Mouse (Mus musculus) liver, postnatal 0 days (tissue): ENCODE measurements around the gene 2210016L21Rik. TPM values are rescaled to one million over a fixed set of nuclear protein-coding genes. Genes with fewer than 3 reads are reported as not detected.
A peak's percentile ranks its signal among the peaks of the same experiment; 100 is the strongest.

ENCODE experiments used
- ATAC-seq: fragments of 200-750 bp; cut with Nextera tagmentation; 2 replicates; pipeline ENCODE4 v1.8.0; 2017; ENCODE audit warnings: mild to moderate bottlenecking, moderate library complexity
- DNase-seq: peaks from one replicate; pipeline ENCODE4 v3.0.0-alpha.2; 2016
- H3K27ac ChIP-seq: fragments of 300-500 bp; sonication (generic); 2 replicates; pipeline ENCODE4 v1.5.1; 2014; ENCODE audit warnings: antibody characterized with exemption, moderate library complexity, mild to moderate bottlenecking, low read depth
- H3K27me3 ChIP-seq: fragments of 300-500 bp; sonication (generic); 2 replicates; pipeline ENCODE4 v1.6.1; 2014; ENCODE audit warnings: low read length, control low read depth, mixed read lengths; ENCODE audit not compliant: insufficient read depth
- H3K36me3 ChIP-seq: fragments of 300-500 bp; sonication (generic); replicated peaks from 2 replicates; pipeline ENCODE4 v1.6.1; 2014; ENCODE audit warnings: mild to moderate bottlenecking, control low read depth, low read length, moderate library complexity, mixed read lengths; ENCODE audit not compliant: insufficient read depth
- H3K4me1 ChIP-seq: fragments of 300-500 bp; sonication (generic); 2 replicates; pipeline ENCODE4 v1.6.1; 2014; ENCODE audit warnings: antibody characterized with exemption, mild to moderate bottlenecking, control low read depth; ENCODE audit not compliant: insufficient read depth
- H3K4me2 ChIP-seq: fragments of 300-500 bp; sonication (generic); 2 replicates; pipeline ENCODE4 v1.6.1; 2014; ENCODE audit warnings: low read depth, mild to moderate bottlenecking, low read length, moderate library complexity, mixed read lengths
- H3K4me3 ChIP-seq: fragments of 300-500 bp; sonication (generic); 2 replicates; pipeline ENCODE4 v1.5.1; 2014; ENCODE audit warnings: low read depth, low read length
- H3K9ac ChIP-seq: fragments of 300-500 bp; sonication (generic); replicated peaks from 2 replicates; pipeline ENCODE4 v1.6.1; 2014; ENCODE audit warnings: mild to moderate bottlenecking, moderate library complexity
- H3K9me3 ChIP-seq: fragments of 300-500 bp; sonication (generic); 2 replicates; pipeline ENCODE4 v1.6.1; 2016; ENCODE audit warnings: mild to moderate bottlenecking, control low read depth, low read length, mixed read lengths
- CTCF ChIP-seq: sonication (generic); IDR thresholded peaks from 2 replicates; pipeline ENCODE4 v1.5.1; 2016; ENCODE audit warnings: antibody characterized with exemption, low read depth
- EP300 ChIP-seq: IDR thresholded peaks from 2 replicates; pipeline ENCODE4 v1.6.1; 2016; ENCODE audit warnings: antibody characterized with exemption, low read depth, mild to moderate bottlenecking
- WGBS: fragments of 180-500 bp; shearing (Covaris S2); extraction: QIAGEN DNeasy Blood & Tissue Kit; methylation state at CpG from one replicate; pipeline ENCODE4 v1.1.7; 2014; ENCODE audit not compliant: insufficient replicate concordance; 5-methylcytosine and 5-hydroxymethylcytosine counted together
- polyA plus RNA-seq: library from polyadenylated mRNA; unstranded; fragments of >200 nt; fragmentation: Nextera tagmentation; extraction: Ambion mirVana; gene quantifications from 2 replicates; pipeline ENCODE4 v1.2.1, GENCODE M21; 2015

Gene 2210016L21Rik
- polyA plus RNA-seq, 1 experiment from 2014 or later: 15.3 TPM

DNA sequence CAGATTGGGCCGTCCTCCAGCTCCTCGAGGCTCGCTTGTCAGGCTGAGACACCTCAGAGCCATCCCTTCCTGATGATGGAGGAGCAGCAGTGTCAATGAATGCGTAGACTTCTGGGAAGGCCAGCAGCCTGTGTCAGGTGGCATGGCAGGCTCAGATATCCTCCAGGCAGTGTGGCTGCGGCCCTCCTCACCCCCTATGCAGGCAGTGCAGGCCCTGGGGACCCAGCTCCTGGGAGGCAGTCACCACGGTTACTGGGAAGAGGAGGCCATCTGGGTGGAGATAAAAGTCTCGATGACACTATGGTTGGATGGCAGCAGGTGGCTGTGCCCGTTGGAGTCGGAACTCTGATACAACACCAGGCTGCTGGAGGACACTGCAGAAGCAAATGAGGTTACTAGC, 7.9 kb downstream of the 2210016L21Rik start:
- DNase-seq: no peak
- Histone ChIP-seq H3K4me1 (no peaks in the 10 kb centered on the region), H3K9ac (no peak overlapping the region), H3K9me3 (no peaks in the 10 kb centered on the region), H3K27ac (no peak overlapping the region), H3K4me3 (no peak overlapping the region), H3K27me3 (no peaks in the 10 kb centered on the region), H3K36me3 (peaks cover 25% of the 10 kb centered on the region), H3K4me2 (no peak overlapping the region)
- no peak for TF ChIP-seq EP300
- TF ChIP-seq CTCF: no peak
- no peak for ATAC-seq
- 83% methylated on average over 9 of the region's 9 CpGs for WGBS

DNA sequence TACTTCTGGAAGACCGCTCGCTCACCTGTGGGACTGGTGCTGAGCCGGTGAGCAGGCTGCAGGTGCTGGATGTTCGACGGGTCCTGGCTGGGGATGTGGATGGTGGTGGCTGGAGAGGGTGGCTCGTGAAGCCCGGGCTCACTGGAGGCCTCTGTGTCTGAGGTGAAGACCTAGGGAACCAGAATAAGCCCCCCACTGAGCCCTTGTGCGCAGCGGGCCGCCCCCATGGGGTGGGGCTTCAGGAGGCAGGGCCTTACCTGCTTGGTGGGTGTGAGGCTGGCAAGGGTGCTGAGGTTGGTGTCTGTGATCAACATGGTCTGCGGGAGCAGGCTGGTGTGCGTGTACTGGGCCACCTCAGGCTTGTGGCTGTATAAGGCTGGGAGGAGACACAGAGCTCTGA, 8.7 kb downstream of the 2210016L21Rik start:
- Histone ChIP-seq H3K9me3 (no peaks in the 10 kb centered on the region), H3K4me1 (no peaks in the 10 kb centered on the region), H3K36me3 (peaks cover 24% of the 10 kb centered on the region), H3K27me3 (no peaks in the 10 kb centered on the region), H3K4me3 (no peak overlapping the region), H3K4me2 (no peak overlapping the region), H3K27ac (no peak overlapping the region), H3K9ac (no peak overlapping the region)
- ATAC-seq (no peak), DNase-seq (no peak)
- TF ChIP-seq CTCF (no peak), EP300 (no peak)
- WGBS: 63% methylated on average over 12 of the region's 12 CpGs

DNA sequence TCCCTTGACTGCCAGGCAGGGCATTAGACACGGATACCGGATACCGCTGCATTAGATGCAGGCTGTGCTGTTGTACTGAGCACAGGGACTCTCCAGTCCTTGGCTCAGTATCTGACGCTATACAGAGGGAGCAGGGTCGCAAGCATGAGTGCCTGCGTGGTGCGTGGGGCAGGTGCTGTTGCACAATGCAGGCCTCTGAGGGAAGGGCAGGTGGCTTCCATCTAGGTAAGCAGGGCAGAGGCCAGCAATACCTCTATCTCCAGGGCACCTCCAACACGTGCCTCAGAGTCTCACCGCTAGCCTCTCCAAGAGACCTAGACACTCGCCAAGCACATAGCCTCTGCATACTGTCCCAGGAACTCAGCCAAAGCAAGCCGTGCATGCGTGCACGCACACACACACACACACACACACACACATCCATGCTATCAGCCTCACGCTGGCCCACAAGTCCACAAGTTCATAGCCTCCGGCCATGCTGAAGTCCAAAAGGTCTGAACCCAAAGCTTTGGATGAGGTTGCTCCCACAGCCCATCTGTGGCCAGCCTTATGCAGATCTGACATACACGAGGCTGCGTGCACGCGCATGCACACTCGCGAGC, 9.4 kb downstream of the 2210016L21Rik start:
- DNase-seq (no peak), ATAC-seq (peak; percentile 43)
- H3K4me2 ChIP-seq: no peak overlapping the region
- H3K9ac ChIP-seq: no peak overlapping the region
- H3K4me1 ChIP-seq: no peaks in the 10 kb centered on the region
- no peak overlapping the region for H3K4me3 ChIP-seq
- peak overlapping the region; percentile 16; the same call in 1 of the 2 replicates for H3K27ac ChIP-seq
- TF ChIP-seq EP300 (no peak), CTCF (no peak)
- no peaks in the 10 kb centered on the region for H3K27me3 ChIP-seq
- WGBS: 73% methylated on average over 21 of the region's 21 CpGs
- peaks cover 24% of the 10 kb centered on the region for H3K36me3 ChIP-seq
- no peaks in the 10 kb centered on the region for H3K9me3 ChIP-seq

DNA sequence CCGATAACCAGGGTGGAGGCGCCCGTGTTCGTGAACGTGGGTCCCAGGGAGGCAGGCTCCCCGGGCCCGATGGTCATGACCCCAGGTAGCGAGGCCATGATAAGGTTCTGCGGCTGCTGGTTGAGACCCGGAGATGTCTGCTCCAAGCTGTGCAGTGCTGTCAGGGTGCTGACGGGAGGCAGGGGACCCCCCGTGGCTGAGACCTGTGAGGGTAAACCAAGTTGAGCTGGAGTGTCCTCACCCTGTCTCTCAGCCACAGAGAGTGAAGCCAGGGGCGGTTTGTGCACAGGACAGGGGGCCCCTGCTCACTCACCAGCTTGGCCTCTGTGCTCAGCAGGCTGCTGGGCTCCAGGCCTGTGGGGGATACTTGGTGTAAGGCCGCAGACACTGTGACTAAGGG, 11.4 kb downstream of the 2210016L21Rik start:
- peaks cover 9% of the 10 kb centered on the region; the same call in 1 of the 2 replicates for H3K36me3 ChIP-seq
- 80% methylated on average over 14 of the region's 14 CpGs for WGBS
- ATAC-seq: no peak

DNA sequence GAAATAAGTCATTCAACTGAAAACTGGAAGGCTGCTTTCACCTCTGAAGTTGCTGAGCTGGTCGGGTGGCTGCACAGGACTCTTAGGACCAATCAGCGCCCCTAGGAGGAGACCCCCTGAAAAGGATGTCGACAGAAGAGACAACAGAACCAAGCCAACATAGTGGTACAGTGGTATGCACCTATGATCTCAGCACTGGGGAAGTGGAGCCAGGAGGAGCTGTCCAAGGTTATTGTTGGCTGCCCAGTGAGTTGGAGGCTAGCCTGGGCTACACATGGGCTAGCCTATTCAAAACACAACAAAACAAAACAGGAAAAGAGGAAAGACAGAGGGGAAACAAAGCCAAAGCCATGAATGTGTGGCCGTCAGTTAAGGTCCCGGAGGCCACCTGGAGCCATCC, 16.1 kb downstream of the 2210016L21Rik start:
- no peak overlapping the region for H3K27ac ChIP-seq
- H3K4me3 ChIP-seq: no peak overlapping the region
- no peak overlapping the region for H3K9ac ChIP-seq
- 83% methylated on average over 5 of the region's 5 CpGs for WGBS
- no peak overlapping the region for H3K4me2 ChIP-seq
- H3K27me3 ChIP-seq: no peaks in the 10 kb centered on the region
- ATAC-seq: no peak
- H3K4me1 ChIP-seq: no peaks in the 10 kb centered on the region
- no peaks in the 10 kb centered on the region for H3K9me3 ChIP-seq
- TF ChIP-seq CTCF: no peak
- no peak for TF ChIP-seq EP300
- DNase-seq: no peak
- H3K36me3 ChIP-seq: peaks cover 10% of the 10 kb centered on the region; the same call in 1 of the 2 replicates

More for the DNA sequence above, 11.4 kb downstream of the 2210016L21Rik start:
- no peaks in the 10 kb centered on the region for H3K27me3 ChIP-seq
- no peak overlapping the region for H3K27ac ChIP-seq
- H3K4me2 ChIP-seq: no peak overlapping the region
- TF ChIP-seq EP300 (no peak), CTCF (no peak)
- H3K9ac ChIP-seq: no peak overlapping the region
- no peaks in the 10 kb centered on the region for H3K4me1 ChIP-seq
- no peaks in the 10 kb centered on the region for H3K9me3 ChIP-seq
- H3K4me3 ChIP-seq: no peak overlapping the region
- no peak for DNase-seq

DNA sequence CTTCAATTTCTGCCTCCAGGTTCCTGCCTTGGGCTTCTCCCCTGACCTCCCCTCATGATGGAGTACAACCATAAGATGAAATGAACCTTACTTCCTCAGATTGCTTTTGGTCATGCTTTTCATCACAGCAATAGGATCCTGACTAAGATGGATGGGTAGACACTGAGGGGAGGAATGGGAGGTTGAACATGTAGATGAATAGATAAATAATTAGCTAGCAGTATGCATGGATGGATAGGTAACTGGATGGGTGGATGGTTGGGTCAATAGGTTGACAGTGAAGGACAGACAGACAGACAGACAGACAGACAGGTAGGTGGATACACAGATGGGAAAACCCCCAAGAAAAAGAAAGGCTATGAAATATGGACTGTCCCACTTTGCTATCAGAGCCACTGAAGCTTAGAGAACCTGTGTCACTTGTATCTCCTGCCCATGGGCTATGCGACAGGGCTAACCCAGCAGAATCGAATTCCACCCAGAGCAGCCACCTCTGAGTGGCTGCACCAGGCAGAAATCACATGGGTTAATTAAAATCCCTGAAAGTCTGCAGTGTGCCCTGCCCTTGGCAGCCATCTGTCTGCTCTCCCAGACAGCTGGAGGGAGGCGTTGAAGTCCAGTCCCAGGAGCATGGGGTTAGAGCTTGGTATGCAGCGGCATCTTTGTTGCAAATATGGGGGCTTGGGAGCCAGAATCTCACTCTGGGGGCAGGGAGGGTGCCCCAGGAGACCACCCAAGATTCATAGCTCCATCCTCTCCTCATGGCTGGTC, 19.8 kb downstream of the 2210016L21Rik start:
- no peak overlapping the region for H3K9ac ChIP-seq
- no peaks in the 10 kb centered on the region for H3K27me3 ChIP-seq
- 74% methylated on average over 4 of the region's 4 CpGs for WGBS
- peaks cover 7% of the 10 kb centered on the region; the same call in 1 of the 2 replicates for H3K36me3 ChIP-seq
- H3K27ac ChIP-seq: no peak overlapping the region
- no peak overlapping the region for H3K4me3 ChIP-seq
- peaks cover 7% of the 10 kb centered on the region for H3K4me1 ChIP-seq
- no peak overlapping the region for H3K4me2 ChIP-seq
- DNase-seq (no peak), ATAC-seq (no peak)
- no peak for TF ChIP-seq CTCF
- no peak for TF ChIP-seq EP300
- no peaks in the 10 kb centered on the region for H3K9me3 ChIP-seq
